Mouse (Mus musculus): ENCODE measurements around the gene Myof. TPM values are rescaled to one million over a fixed set of nuclear protein-coding genes. Genes with fewer than 3 reads are reported as not detected.

Myof gene
- polyA plus RNA-seq, 1 experiment from 2014 or later = 22.7 TPM

GRCm38 (mm10) chr19:38026211-38026624 is 17.2 kb downstream of the Myof start:
- Histone ChIP-seq H3K9ac (replicated peaks; ENCODE audit: low read depth, low read length) (no peak overlapping the region), H3K36me3 (ENCODE audit: control insufficient read depth, insufficient read depth, low read length) (no peaks in the 10 kb centered on the region), H3K27ac (ENCODE audit: low read length) (peak overlapping the region; percentile 73), H3K9me3 (ENCODE audit: control insufficient read depth, low read depth, low read length) (no peaks in the 10 kb centered on the region), H3K4me1 (ENCODE audit: control insufficient read depth, insufficient read depth, low read length) (peaks cover 50% of the 10 kb centered on the region), H3K4me3 (ENCODE audit: low read depth, low read length) (no peak overlapping the region), H3K27me3 (ENCODE audit: control insufficient read depth, insufficient read depth, low read length) (no peaks in the 10 kb centered on the region), H3K4me2 (replicated peaks; ENCODE audit: low read depth, low read length) (peak overlapping the region; percentile 22; the same call in 1 of the 2 replicates)
- ATAC-seq (ENCODE audit: insufficient number of reproducible peaks, insufficient read depth, low FRiP score, low read depth) = no peak
- 63% methylated on average over 8 of the region's 8 CpGs for whole genome bisulfite sequencing

DNA sequence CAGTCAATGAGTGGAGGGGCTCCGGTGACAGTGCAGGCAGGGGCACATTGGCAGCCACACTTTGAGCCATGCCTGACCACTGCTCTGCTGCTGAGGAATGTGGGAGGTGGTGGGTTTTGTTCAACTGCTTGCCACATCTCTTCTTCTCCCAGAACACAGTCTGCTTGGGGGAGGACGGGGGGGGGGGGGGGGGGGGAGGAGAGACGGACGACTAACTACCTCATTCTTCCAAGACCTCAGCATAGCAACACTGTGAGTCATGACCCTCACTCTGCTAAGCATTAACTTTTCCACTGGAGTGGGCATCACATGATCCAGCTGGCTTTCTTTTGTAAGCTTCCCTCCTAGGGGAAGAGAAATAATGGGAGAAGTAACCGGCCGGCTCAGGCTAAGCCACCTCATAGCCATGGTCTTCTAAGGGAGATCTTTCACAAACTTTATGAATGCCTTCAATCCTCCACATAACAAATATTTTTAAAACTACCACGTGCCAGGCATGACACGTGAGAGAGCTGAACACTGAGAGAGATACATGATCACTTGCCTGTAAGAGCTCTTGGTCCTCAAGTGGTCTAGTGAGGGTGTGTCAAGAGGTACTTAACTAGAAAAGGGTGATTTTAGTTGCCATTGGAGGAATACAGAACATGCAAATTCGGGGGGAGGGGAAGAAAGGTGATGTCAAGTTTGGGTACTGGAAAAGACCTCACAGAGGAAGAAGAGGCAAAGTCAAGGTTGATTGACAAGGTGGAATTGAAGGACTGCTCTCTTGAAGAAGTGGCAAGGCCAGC is 17.9 kb downstream of the Myof start:
- Histone ChIP-seq H3K36me3 (ENCODE audit: control insufficient read depth, insufficient read depth, low read length) (no peaks in the 10 kb centered on the region), H3K27ac (ENCODE audit: low read length) (peak overlapping the region; percentile 73), H3K9me3 (ENCODE audit: control insufficient read depth, low read depth, low read length) (no peaks in the 10 kb centered on the region), H3K4me2 (replicated peaks; ENCODE audit: low read depth, low read length) (no peak overlapping the region), H3K27me3 (ENCODE audit: control insufficient read depth, insufficient read depth, low read length) (no peaks in the 10 kb centered on the region), H3K4me1 (ENCODE audit: control insufficient read depth, insufficient read depth, low read length) (peaks cover 46% of the 10 kb centered on the region), H3K4me3 (ENCODE audit: low read depth, low read length) (no peak overlapping the region), H3K9ac (replicated peaks; ENCODE audit: low read depth, low read length) (no peak overlapping the region)
- peak; percentile 62; the same call in 1 of the 2 replicates for ATAC-seq (ENCODE audit: insufficient number of reproducible peaks, insufficient read depth, low FRiP score, low read depth)
- WGBS = 22% methylated on average over 9 of the region's 9 CpGs

DNA sequence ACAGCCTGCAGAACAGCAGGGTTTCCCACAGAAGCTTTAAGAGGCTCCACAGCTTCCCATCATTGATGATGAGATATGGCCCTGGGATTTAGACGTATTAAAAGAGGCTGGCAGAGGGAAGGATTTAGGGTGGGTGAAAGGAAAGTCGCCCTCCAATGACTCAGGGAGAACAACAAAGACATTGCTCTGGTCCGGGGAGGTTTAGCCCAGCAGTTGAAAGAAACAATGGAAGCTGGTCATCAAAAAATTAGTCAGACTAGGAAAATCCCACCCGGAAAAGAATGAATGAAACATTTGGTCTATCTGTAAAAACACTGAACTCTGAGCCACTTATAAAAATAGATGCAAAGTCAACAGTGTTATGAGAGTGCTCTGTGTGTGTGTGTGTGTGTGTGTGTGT is 19.8 kb downstream of the Myof start:
- H3K27ac ChIP-seq (ENCODE audit: low read length) = no peak overlapping the region
- no peaks in the 10 kb centered on the region for H3K27me3 ChIP-seq (ENCODE audit: control insufficient read depth, insufficient read depth, low read length)
- H3K4me3 ChIP-seq (ENCODE audit: low read depth, low read length) = no peak overlapping the region
- no peak for ATAC-seq (ENCODE audit: insufficient number of reproducible peaks, insufficient read depth, low FRiP score, low read depth)
- no peak overlapping the region for H3K9ac ChIP-seq (replicated peaks; ENCODE audit: low read depth, low read length)
- 67% methylated on average over 4 of the region's 4 CpGs for WGBS
- no peak overlapping the region for H3K4me2 ChIP-seq (replicated peaks; ENCODE audit: low read depth, low read length)
- peaks cover 33% of the 10 kb centered on the region for H3K4me1 ChIP-seq (ENCODE audit: control insufficient read depth, insufficient read depth, low read length)
- H3K9me3 ChIP-seq (ENCODE audit: control insufficient read depth, low read depth, low read length) = no peaks in the 10 kb centered on the region
- H3K36me3 ChIP-seq (ENCODE audit: control insufficient read depth, insufficient read depth, low read length) = no peaks in the 10 kb centered on the region

GRCm38 (mm10) chr19:38022710-38023109 is 20.7 kb downstream of the Myof start:
- H3K4me2 ChIP-seq (replicated peaks; ENCODE audit: low read depth, low read length) = no peak overlapping the region
- H3K27ac ChIP-seq (ENCODE audit: low read length) = no peak overlapping the region

GRCm38 (mm10) chr19:38015873-38016254 is 27.5 kb downstream of the Myof start:
- no peak overlapping the region for H3K4me2 ChIP-seq (replicated peaks; ENCODE audit: low read depth, low read length)

More at GRCm38 (mm10) chr19:38022710-38023109, 20.7 kb downstream of the Myof start:
- no peaks in the 10 kb centered on the region for H3K27me3 ChIP-seq (ENCODE audit: control insufficient read depth, insufficient read depth, low read length)
- H3K9me3 ChIP-seq (ENCODE audit: control insufficient read depth, low read depth, low read length) = no peaks in the 10 kb centered on the region
- H3K4me3 ChIP-seq (ENCODE audit: low read depth, low read length) = no peak overlapping the region
- ATAC-seq (ENCODE audit: insufficient number of reproducible peaks, insufficient read depth, low FRiP score, low read depth) = no peak
- no peak overlapping the region for H3K9ac ChIP-seq (replicated peaks; ENCODE audit: low read depth, low read length)
- no peaks in the 10 kb centered on the region for H3K36me3 ChIP-seq (ENCODE audit: control insufficient read depth, insufficient read depth, low read length)
- H3K4me1 ChIP-seq (ENCODE audit: control insufficient read depth, insufficient read depth, low read length) = peaks cover 27% of the 10 kb centered on the region
- 61% methylated on average over 4 of the region's 4 CpGs for WGBS

GRCm38 (mm10) chr19:38015180-38015872 is 28.1 kb downstream of the Myof start:
- no peak overlapping the region for H3K4me2 ChIP-seq (replicated peaks; ENCODE audit: low read depth, low read length)
- H3K27me3 ChIP-seq (ENCODE audit: control insufficient read depth, insufficient read depth, low read length) = no peaks in the 10 kb centered on the region
- peak overlapping the region; percentile 64; the same call in 1 of the 2 replicates for H3K27ac ChIP-seq (ENCODE audit: low read length)
- H3K36me3 ChIP-seq (ENCODE audit: control insufficient read depth, insufficient read depth, low read length) = no peaks in the 10 kb centered on the region
- no peaks in the 10 kb centered on the region for H3K9me3 ChIP-seq (ENCODE audit: control insufficient read depth, low read depth, low read length)
- H3K4me3 ChIP-seq (ENCODE audit: low read depth, low read length) = no peak overlapping the region
- WGBS = 4% methylated on average over 1 of the region's 1 CpGs
- H3K4me1 ChIP-seq (ENCODE audit: control insufficient read depth, insufficient read depth, low read length) = no peaks in the 10 kb centered on the region
- H3K9ac ChIP-seq (replicated peaks; ENCODE audit: low read depth, low read length) = no peak overlapping the region
- ATAC-seq (ENCODE audit: insufficient number of reproducible peaks, insufficient read depth, low FRiP score, low read depth) = peak; percentile 98

More at GRCm38 (mm10) chr19:38015873-38016254, 27.5 kb downstream of the Myof start:
- Histone ChIP-seq H3K9me3 (ENCODE audit: control insufficient read depth, low read depth, low read length) (no peaks in the 10 kb centered on the region), H3K4me3 (ENCODE audit: low read depth, low read length) (no peak overlapping the region), H3K36me3 (ENCODE audit: control insufficient read depth, insufficient read depth, low read length) (no peaks in the 10 kb centered on the region), H3K9ac (replicated peaks; ENCODE audit: low read depth, low read length) (no peak overlapping the region), H3K27me3 (ENCODE audit: control insufficient read depth, insufficient read depth, low read length) (no peaks in the 10 kb centered on the region), H3K27ac (ENCODE audit: low read length) (peak overlapping the region; percentile 64; the same call in 1 of the 2 replicates), H3K4me1 (ENCODE audit: control insufficient read depth, insufficient read depth, low read length) (no peaks in the 10 kb centered on the region)
- WGBS = 56% methylated on average over 1 of the region's 1 CpGs
- ATAC-seq (ENCODE audit: insufficient number of reproducible peaks, insufficient read depth, low FRiP score, low read depth) = peak; percentile 56

DNA sequence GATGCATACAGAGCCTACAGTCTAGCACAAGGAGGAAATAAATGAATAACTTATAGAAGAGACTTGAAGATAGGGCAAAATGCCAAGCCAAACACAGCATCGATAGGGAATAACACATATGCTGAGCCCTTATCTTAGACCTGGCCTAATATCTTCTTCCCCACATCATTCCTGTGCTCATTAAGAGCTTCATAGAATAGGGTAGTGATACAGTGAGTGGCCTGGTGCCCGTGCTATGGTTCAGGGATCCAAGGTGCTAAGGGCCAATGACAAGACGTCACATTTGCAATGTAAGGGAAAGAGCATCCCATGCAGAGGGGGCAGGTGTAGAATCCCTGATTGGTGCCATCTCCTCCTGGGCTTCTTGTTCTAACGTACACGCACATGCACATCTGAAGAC is 28.9 kb downstream of the Myof start:
- Histone ChIP-seq H3K36me3 (ENCODE audit: control insufficient read depth, insufficient read depth, low read length) (no peaks in the 10 kb centered on the region), H3K4me3 (ENCODE audit: low read depth, low read length) (no peak overlapping the region), H3K27me3 (ENCODE audit: control insufficient read depth, insufficient read depth, low read length) (no peaks in the 10 kb centered on the region), H3K4me1 (ENCODE audit: control insufficient read depth, insufficient read depth, low read length) (no peaks in the 10 kb centered on the region), H3K4me2 (replicated peaks; ENCODE audit: low read depth, low read length) (no peak overlapping the region), H3K9ac (replicated peaks; ENCODE audit: low read depth, low read length) (no peak overlapping the region), H3K27ac (ENCODE audit: low read length) (peak overlapping the region; percentile 18; the same call in 1 of the 2 replicates), H3K9me3 (ENCODE audit: control insufficient read depth, low read depth, low read length) (no peaks in the 10 kb centered on the region)
- ATAC-seq (ENCODE audit: insufficient number of reproducible peaks, insufficient read depth, low FRiP score, low read depth) = no peak
- WGBS = 89% methylated on average over 5 of the region's 5 CpGs

- Histone ChIP-seq H3K4me3 (ENCODE audit: low read depth, low read length) (no peak overlapping the region), H3K4me1 (ENCODE audit: control insufficient read depth, insufficient read depth, low read length) (no peaks in the 10 kb centered on the region), H3K9ac (replicated peaks; ENCODE audit: low read depth, low read length) (no peak overlapping the region), H3K36me3 (ENCODE audit: control insufficient read depth, insufficient read depth, low read length) (no peaks in the 10 kb centered on the region), H3K9me3 (ENCODE audit: control insufficient read depth, low read depth, low read length) (no peaks in the 10 kb centered on the region), H3K27me3 (ENCODE audit: control insufficient read depth, insufficient read depth, low read length) (no peaks in the 10 kb centered on the region), H3K27ac (ENCODE audit: low read length) (no peak overlapping the region), H3K4me2 (replicated peaks; ENCODE audit: low read depth, low read length) (no peak overlapping the region)
- 63% methylated on average over 1 of the region's 1 CpGs for WGBS
- ATAC-seq (ENCODE audit: insufficient number of reproducible peaks, insufficient read depth, low FRiP score, low read depth) = no peak
Measured at GRCm38 (mm10) chr19:38011379-38011778, 32.0 kb downstream of the Myof start.

Data from stomach, embryonic 14.5 days (tissue).